Mouse (Mus musculus) spleen, postnatal 10 days (tissue): ENCODE measurements around the gene Teddm2.
A peak's percentile ranks its signal among the peaks of the same experiment; 100 is the strongest.

Experiments used
- DNase-seq, 2 experiments: peaks; one replicate each; pipeline ENCODE4 v3.0.0; 2021 to 2022; ENCODE audit warnings: low spot score in 2 of 2

The Teddm2 gene

GRCm38 (mm10) chr1:153899731-153900380, at the start of gene Teddm2, which contains the start of gene Glul:
Gene Teddm2, minus strand, starts transcription at chr1:153900228.
Gene Glul, plus strand, starts transcription at chr1:153899944.
- peak; percentile 92 to 95 for DNase-seq

GRCm38 (mm10) chr1:153947837-153948236, 47.8 kb upstream of the Teddm2 start:
- DNase-seq, result no peak

- DNase-seq, result no peak
Observed at GRCm38 (mm10) chr1:153946971-153947370, 46.9 kb upstream of the Teddm2 start.

GRCm38 (mm10) chr1:153945181-153945580, 45.2 kb upstream of the Teddm2 start:
- DNase-seq, result no peak

- no peak for DNase-seq
Observed at GRCm38 (mm10) chr1:153940986-153941385, 41.0 kb upstream of the Teddm2 start.

- DNase-seq, result peak in 1 of 2 experiments; percentile 20
Observed at GRCm38 (mm10) chr1:153937025-153937424, 37.0 kb upstream of the Teddm2 start.

- DNase-seq, result no peak
Observed at GRCm38 (mm10) chr1:153935844-153936380, 35.9 kb upstream of the Teddm2 start.

GRCm38 (mm10) chr1:153933772-153934171, 33.7 kb upstream of the Teddm2 start:
- no peak for DNase-seq

GRCm38 (mm10) chr1:153930431-153930830, 30.4 kb upstream of the Teddm2 start:
- DNase-seq, result no peak

- no peak for DNase-seq
Observed at GRCm38 (mm10) chr1:153924395-153925385, 24.7 kb upstream of the Teddm2 start.

GRCm38 (mm10) chr1:153922571-153923021, 22.6 kb upstream of the Teddm2 start:
- DNase-seq, result no peak

GRCm38 (mm10) chr1:153921642-153922041, 21.6 kb upstream of the Teddm2 start:
- no peak for DNase-seq

GRCm38 (mm10) chr1:153918521-153919206, 18.6 kb upstream of the Teddm2 start:
- no peak for DNase-seq

- no peak for DNase-seq
Observed at GRCm38 (mm10) chr1:153913869-153914268, 13.8 kb upstream of the Teddm2 start.

- no peak for DNase-seq
Observed at GRCm38 (mm10) chr1:153911276-153911795, 11.3 kb upstream of the Teddm2 start.

GRCm38 (mm10) chr1:153910423-153910822, 10.4 kb upstream of the Teddm2 start:
- no peak for DNase-seq

GRCm38 (mm10) chr1:153909963-153910291, 9.9 kb upstream of the Teddm2 start:
- peak in 1 of 2 experiments; percentile 24 for DNase-seq

GRCm38 (mm10) chr1:153909213-153909962, 9.4 kb upstream of the Teddm2 start:
- peak in 1 of 2 experiments; percentile 65 for DNase-seq

GRCm38 (mm10) chr1:153908741-153909140, 8.7 kb upstream of the Teddm2 start:
- DNase-seq, result no peak

- DNase-seq, result no peak
Observed at GRCm38 (mm10) chr1:153908208-153908607, 8.2 kb upstream of the Teddm2 start.

GRCm38 (mm10) chr1:153905884-153906283, 5.9 kb upstream of the Teddm2 start:
- no peak for DNase-seq
